Mouse (Mus musculus) embryonic facial prominence, embryonic 13.5 days (tissue): ENCODE measurements around the gene Gnai2. TPM values are rescaled to one million over a fixed set of nuclear protein-coding genes. Genes with fewer than 3 reads are reported as not detected.
A peak's percentile ranks its signal among the peaks of the same experiment; 100 is the strongest.
"Not testable (repeated sequence)": the region's sequence is repeated elsewhere in the genome, so short reads cannot be mapped to it uniquely, and the experiment has no call there.

Experiments used
- ATAC-seq: fragments of 200-750 bp; cut with Nextera tagmentation; 2 replicates; pipeline ENCODE4 v1.8.0; 2017; ENCODE audit warnings: low read depth; ENCODE audit not compliant: insufficient number of reproducible peaks, insufficient read depth, low FRiP score, low TSS enrichment
- H3K27ac ChIP-seq: fragments of 300-500 bp; sonication (generic); 2 replicates; pipeline ENCODE4 v1.5.1; 2015; ENCODE audit warnings: moderate library complexity, mild to moderate bottlenecking, inconsistent platforms
- H3K27me3 ChIP-seq: fragments of 300-500 bp; sonication (generic); 2 replicates; pipeline ENCODE4 v1.6.1; 2015; ENCODE audit warnings: mild to moderate bottlenecking, inconsistent platforms
- H3K36me3 ChIP-seq: fragments of 300-500 bp; sonication (generic); 2 replicates; pipeline ENCODE4 v1.6.1; 2015; ENCODE audit warnings: mild to moderate bottlenecking, inconsistent platforms
- H3K4me1 ChIP-seq: fragments of 300-500 bp; sonication (generic); 2 replicates; pipeline ENCODE4 v1.6.1; 2015; ENCODE audit warnings: inconsistent platforms
- H3K4me2 ChIP-seq: fragments of 300-500 bp; sonication (generic); 2 replicates; pipeline ENCODE4 v1.6.1; 2015; ENCODE audit warnings: moderate library complexity, mild to moderate bottlenecking, inconsistent platforms
- H3K4me3 ChIP-seq: fragments of 300-500 bp; sonication (generic); 2 replicates; pipeline ENCODE4 v1.5.1; 2015; ENCODE audit warnings: mild to moderate bottlenecking, inconsistent platforms
- H3K9ac ChIP-seq: fragments of 300-500 bp; sonication (generic); 2 replicates; pipeline ENCODE4 v1.6.1; 2015; ENCODE audit warnings: mild to moderate bottlenecking, inconsistent platforms
- H3K9me3 ChIP-seq: fragments of 300-500 bp; sonication (generic); 2 replicates; pipeline ENCODE4 v1.6.1; 2016; ENCODE audit warnings: inconsistent platforms
- WGBS: fragments of 180-500 bp; shearing (Covaris S2); methylation state at CpG from one replicate; pipeline ENCODE4 v1.1.7; 2015; ENCODE audit warnings: mixed read lengths; 5-methylcytosine and 5-hydroxymethylcytosine counted together
- polyA plus RNA-seq: library from polyadenylated mRNA; unstranded; fragments of >200 nt; fragmentation: Nextera tagmentation; extraction: Ambion mirVana; gene quantifications from 2 replicates; pipeline ENCODE4 v1.2.1, GENCODE M21; 2015

Gnai2 gene
- polyA plus RNA-seq, 1 experiment from 2014 or later = 446 TPM

- WGBS = under 1% methylated on average over 32 of the region's 32 CpGs
- peak; percentile 61 for ATAC-seq
- Histone ChIP-seq H3K4me2 (peak within 1 kb of the TSS; percentile 93), H3K4me1 (peaks cover 54% of the 10 kb centered on the region), H3K9me3 (no peaks in the 10 kb centered on the region), H3K36me3 (peaks cover 20% of the 10 kb centered on the region), H3K9ac (peak within 1 kb of the TSS; percentile 83), H3K27me3 (no peaks in the 10 kb centered on the region), H3K27ac (peak within 1 kb of the TSS; percentile 96), H3K4me3 (peak within 1 kb of the TSS; percentile 59)
Observed at GRCm38 (mm10) chr9:107580501-107581317, 54.5 kb downstream of the Gnai2 start, which contains the start of gene Hyal3. Gene Hyal3, plus strand, starts transcription at chr9:107580818.

GRCm38 (mm10) chr9:107579023-107579900 lies 55.9 kb downstream of the Gnai2 start:
- Histone ChIP-seq H3K27me3 (no peaks in the 10 kb centered on the region), H3K4me2 (peak overlapping the region; percentile 93), H3K9ac (peak overlapping the region; percentile 83), H3K9me3 (no peaks in the 10 kb centered on the region), H3K36me3 (peaks cover 25% of the 10 kb centered on the region), H3K4me3 (0 out of 2 replicates have a peak overlapping the region, but pooled peaks have one; percentile 6), H3K27ac (peak overlapping the region; percentile 96; the same call in 1 of the 2 replicates), H3K4me1 (peaks cover 54% of the 10 kb centered on the region)
- no peak for ATAC-seq
- 95% methylated on average over 14 of the region's 14 CpGs for WGBS

GRCm38 (mm10) chr9:107578587-107578986 lies 56.6 kb downstream of the Gnai2 start, which contains the start of gene Naa80:
Gene Naa80, plus strand, starts transcription at chr9:107578887.
- 76% methylated on average over 3 of the region's 3 CpGs for WGBS
- H3K4me1 ChIP-seq = peaks cover 54% of the 10 kb centered on the region
- peak within 1 kb of the TSS; percentile 83 for H3K9ac ChIP-seq
- H3K27ac ChIP-seq = peak within 1 kb of the TSS; percentile 96; the same call in 1 of the 2 replicates
- H3K4me2 ChIP-seq = peak within 1 kb of the TSS; percentile 93
- peaks cover 22% of the 10 kb centered on the region for H3K36me3 ChIP-seq
- H3K27me3 ChIP-seq = no peaks in the 10 kb centered on the region
- H3K4me3 ChIP-seq = 0 out of 2 replicates have a peak within 1 kb of the TSS, but pooled peaks have one; percentile 6
- no peaks in the 10 kb centered on the region for H3K9me3 ChIP-seq
- ATAC-seq = no peak

GRCm38 (mm10) chr9:107577871-107578270 lies 57.3 kb downstream of the Gnai2 start:
- 89% methylated on average over 10 of the region's 10 CpGs for WGBS

GRCm38 (mm10) chr9:107576357-107577107 lies 58.6 kb downstream of the Gnai2 start, which contains the start of gene Hyal1:
Gene Hyal1, plus strand, starts transcription at chr9:107576927.
- Histone ChIP-seq H3K27me3 (no peaks in the 10 kb centered on the region), H3K36me3 (peaks cover 30% of the 10 kb centered on the region), H3K9ac (peak within 1 kb of the TSS; percentile 72), H3K27ac (peak within 1 kb of the TSS; percentile 83), H3K4me2 (peak within 1 kb of the TSS; percentile 64), H3K9me3 (no peaks in the 10 kb centered on the region), H3K4me3 (peak within 1 kb of the TSS; percentile 47), H3K4me1 (peaks cover 55% of the 10 kb centered on the region)
- 16% methylated on average over 16 of the region's 16 CpGs for WGBS
- peak; percentile 66 for ATAC-seq

More at GRCm38 (mm10) chr9:107577871-107578270, 57.3 kb downstream of the Gnai2 start:
- Histone ChIP-seq H3K27me3 (no peaks in the 10 kb centered on the region), H3K4me1 (peaks cover 54% of the 10 kb centered on the region), H3K36me3 (peaks cover 22% of the 10 kb centered on the region), H3K27ac (no peak overlapping the region), H3K9ac (no peak overlapping the region), H3K9me3 (no peaks in the 10 kb centered on the region), H3K4me2 (peak overlapping the region; percentile 64), H3K4me3 (no peak overlapping the region)
- ATAC-seq = no peak

GRCm38 (mm10) chr9:107575579-107576356 lies 59.4 kb downstream of the Gnai2 start:
- Histone ChIP-seq H3K36me3 (peaks cover 38% of the 10 kb centered on the region), H3K4me2 (peak overlapping the region; percentile 64), H3K9me3 (no peaks in the 10 kb centered on the region), H3K27me3 (no peaks in the 10 kb centered on the region), H3K4me3 (no peak overlapping the region), H3K9ac (peak overlapping the region; percentile 72; the same call in 1 of the 2 replicates), H3K27ac (peak overlapping the region; percentile 83), H3K4me1 (peaks cover 58% of the 10 kb centered on the region)
- 72% methylated on average over 14 of the region's 14 CpGs for WGBS
- ATAC-seq = no peak

GRCm38 (mm10) chr9:107573774-107574173 lies 61.4 kb downstream of the Gnai2 start:
- Histone ChIP-seq H3K4me1 (peaks cover 52% of the 10 kb centered on the region), H3K36me3 (peaks cover 42% of the 10 kb centered on the region)
- H3K9me3 ChIP-seq, H3K4me3 ChIP-seq, ATAC-seq, H3K27ac ChIP-seq, H3K27me3 ChIP-seq, H3K9ac ChIP-seq, H3K4me2 ChIP-seq: not testable (repeated sequence)
- WGBS = 85% methylated on average over 6 of the region's 6 CpGs

- no peaks in the 10 kb centered on the region for H3K27me3 ChIP-seq
- H3K4me3 ChIP-seq = 0 out of 2 replicates have a peak overlapping the region, but pooled peaks have one; percentile 4
- H3K27ac ChIP-seq = no peak overlapping the region
- 91% methylated on average over 2 of the region's 2 CpGs for WGBS
- no peaks in the 10 kb centered on the region for H3K9me3 ChIP-seq
- no peak overlapping the region for H3K4me2 ChIP-seq
- peaks cover 50% of the 10 kb centered on the region for H3K4me1 ChIP-seq
- ATAC-seq = no peak
- H3K36me3 ChIP-seq = peaks cover 42% of the 10 kb centered on the region
- 0 out of 2 replicates have a peak overlapping the region, but pooled peaks have one; percentile 40 for H3K9ac ChIP-seq
Observed at GRCm38 (mm10) chr9:107572327-107572662, 62.9 kb downstream of the Gnai2 start.

GRCm38 (mm10) chr9:107571534-107572326 lies 63.4 kb downstream of the Gnai2 start:
- no peak overlapping the region for H3K27ac ChIP-seq
- ATAC-seq = no peak
- H3K27me3 ChIP-seq = no peaks in the 10 kb centered on the region
- H3K36me3 ChIP-seq = peaks cover 42% of the 10 kb centered on the region
- peak overlapping the region; percentile 83; the same call in 1 of the 2 replicates for H3K4me3 ChIP-seq
- no peaks in the 10 kb centered on the region for H3K9me3 ChIP-seq
- WGBS = 95% methylated on average over 22 of the region's 22 CpGs
- peak overlapping the region; percentile 88 for H3K4me2 ChIP-seq
- H3K4me1 ChIP-seq = peaks cover 50% of the 10 kb centered on the region
- 0 out of 2 replicates have a peak overlapping the region, but pooled peaks have one; percentile 40 for H3K9ac ChIP-seq
